Mouse (Mus musculus): ENCODE measurements around the gene Tceal8. TPM values are rescaled to one million over a fixed set of nuclear protein-coding genes. Genes with fewer than 3 reads are reported as not detected.
"Not testable (repeated sequence)": the region's sequence is repeated elsewhere in the genome, so short reads cannot be mapped to it uniquely, and the experiment has no call there.

The Tceal8 gene
- polyA plus RNA-seq, 1 experiment from 2014 or later: 189 TPM

GRCm38 (mm10) chrX:136180897-136181553 is 8.9 kb upstream of the Tceal8 start:
- no peak overlapping the region for H3K4me3 ChIP-seq (replicated peaks)
- H3K4me2 ChIP-seq: no peak overlapping the region
- WGBS: 26% methylated on average over 10 of the region's 11 CpGs
- peaks cover 18% of the 10 kb centered on the region; the same call in 1 of the 2 replicates for H3K27me3 ChIP-seq
- no peak for ATAC-seq (ENCODE audit: insufficient number of reproducible peaks, insufficient read depth, low FRiP score, low TSS enrichment, low read depth)
- H3K27ac ChIP-seq: no peak overlapping the region
- H3K4me1 ChIP-seq (replicated peaks): no peaks in the 10 kb centered on the region
- H3K9me3 ChIP-seq: no peaks in the 10 kb centered on the region
- H3K36me3 ChIP-seq: no peaks in the 10 kb centered on the region
- H3K9ac ChIP-seq (replicated peaks): no peak overlapping the region

GRCm38 (mm10) chrX:136172786-136173185 is 644 bp upstream of the Tceal8 start:
- Histone ChIP-seq H3K36me3 (peaks cover 4% of the 10 kb centered on the region; the same call in 1 of the 2 replicates), H3K9me3 (no peaks in the 10 kb centered on the region), H3K4me2 (peak overlapping the region; percentile 48), H3K9ac (replicated peaks) (no peak overlapping the region; the same call in 1 of the 2 replicates), H3K27me3 (peaks cover 15% of the 10 kb centered on the region), H3K4me1 (replicated peaks) (no peaks in the 10 kb centered on the region), H3K27ac (no peak overlapping the region; the same call in 1 of the 2 replicates), H3K4me3 (replicated peaks) (peak overlapping the region; percentile 55)
- 31% methylated on average over 10 of the region's 10 CpGs for WGBS
- ATAC-seq (ENCODE audit: insufficient number of reproducible peaks, insufficient read depth, low FRiP score, low TSS enrichment, low read depth): no peak

- ATAC-seq (ENCODE audit: insufficient number of reproducible peaks, insufficient read depth, low FRiP score, low TSS enrichment, low read depth): peak; percentile 71
- peak overlapping the region; percentile 78 for H3K9ac ChIP-seq (replicated peaks)
- 17% methylated on average over 24 of the region's 24 CpGs for WGBS
- H3K27me3 ChIP-seq: peaks cover 15% of the 10 kb centered on the region
- H3K4me3 ChIP-seq (replicated peaks): peak overlapping the region; percentile 55
- H3K4me1 ChIP-seq (replicated peaks): no peaks in the 10 kb centered on the region
- peak overlapping the region; percentile 86 for H3K27ac ChIP-seq
- H3K36me3 ChIP-seq: peaks cover 4% of the 10 kb centered on the region; the same call in 1 of the 2 replicates
- no peaks in the 10 kb centered on the region for H3K9me3 ChIP-seq
- peak overlapping the region; percentile 57 for H3K4me2 ChIP-seq
Measured at GRCm38 (mm10) chrX:136171189-136172117, 689 bp downstream of the Tceal8 start.

- Histone ChIP-seq H3K36me3 (peaks cover 4% of the 10 kb centered on the region; the same call in 1 of the 2 replicates), H3K4me1 (replicated peaks) (no peaks in the 10 kb centered on the region), H3K27ac (no peak overlapping the region), H3K4me3 (replicated peaks) (peak overlapping the region; percentile 55), H3K4me2 (peak overlapping the region; percentile 57), H3K9ac (replicated peaks) (peak overlapping the region; percentile 42; the same call in 1 of the 2 replicates), H3K27me3 (peaks cover 12% of the 10 kb centered on the region), H3K9me3 (no peaks in the 10 kb centered on the region)
- no peak for ATAC-seq (ENCODE audit: insufficient number of reproducible peaks, insufficient read depth, low FRiP score, low TSS enrichment, low read depth)
- WGBS: 65% methylated on average over 10 of the region's 10 CpGs
Measured at GRCm38 (mm10) chrX:136170625-136171024, 1.5 kb downstream of the Tceal8 start.

- 71% methylated on average over 7 of the region's 7 CpGs for WGBS
Measured at GRCm38 (mm10) chrX:136144195-136144594, 27.9 kb downstream of the Tceal8 start.

DNA sequence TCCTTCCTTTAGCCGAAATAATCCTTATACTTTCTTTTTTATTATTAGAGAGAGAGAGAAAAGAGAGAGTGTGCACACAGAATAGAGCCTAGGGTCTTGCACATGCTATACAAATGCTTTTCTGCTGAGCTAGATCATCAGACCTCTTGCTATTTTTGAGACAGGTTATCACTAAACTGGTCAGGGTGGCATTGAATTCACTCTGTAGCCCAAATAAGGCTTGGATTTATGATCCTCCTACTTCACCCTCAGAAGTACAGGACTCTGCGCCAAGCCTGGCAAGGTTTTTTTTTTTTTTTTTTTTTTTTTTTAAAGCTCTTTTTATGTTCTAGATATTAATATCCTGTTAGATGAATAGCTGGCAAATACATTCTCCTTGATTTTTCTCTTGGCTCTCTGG is 28.4 kb downstream of the Tceal8 start:
- Histone ChIP-seq H3K36me3 (no peaks in the 10 kb centered on the region), H3K4me3 (replicated peaks) (no peak overlapping the region)
- WGBS: 81% methylated on average over 2 of the region's 2 CpGs

More at GRCm38 (mm10) chrX:136144195-136144594, 27.9 kb downstream of the Tceal8 start:
- Histone ChIP-seq H3K27me3 (peaks cover 4% of the 10 kb centered on the region; the same call in 1 of the 2 replicates), H3K4me1 (replicated peaks) (no peaks in the 10 kb centered on the region), H3K27ac (no peak overlapping the region), H3K36me3 (no peaks in the 10 kb centered on the region), H3K9me3 (no peaks in the 10 kb centered on the region), H3K4me2 (no peak overlapping the region), H3K4me3 (replicated peaks) (no peak overlapping the region), H3K9ac (replicated peaks) (no peak overlapping the region)
- no peak for ATAC-seq (ENCODE audit: insufficient number of reproducible peaks, insufficient read depth, low FRiP score, low TSS enrichment, low read depth)

GRCm38 (mm10) chrX:136141385-136141784 is 30.8 kb downstream of the Tceal8 start:
- Histone ChIP-seq H3K9ac (replicated peaks) (no peak overlapping the region), H3K4me1 (replicated peaks) (no peaks in the 10 kb centered on the region), H3K36me3 (no peaks in the 10 kb centered on the region), H3K27me3 (no peaks in the 10 kb centered on the region), H3K4me3 (replicated peaks) (no peak overlapping the region), H3K4me2 (no peak overlapping the region), H3K9me3 (no peaks in the 10 kb centered on the region), H3K27ac (no peak overlapping the region)
- 84% methylated on average over 5 of the region's 5 CpGs for WGBS
- no peak for ATAC-seq (ENCODE audit: insufficient number of reproducible peaks, insufficient read depth, low FRiP score, low TSS enrichment, low read depth)

More for the DNA sequence above, 28.4 kb downstream of the Tceal8 start:
- Histone ChIP-seq H3K27ac (no peak overlapping the region), H3K4me1 (replicated peaks) (no peaks in the 10 kb centered on the region), H3K4me2 (no peak overlapping the region), H3K27me3 (peaks cover 4% of the 10 kb centered on the region; the same call in 1 of the 2 replicates), H3K9ac (replicated peaks) (no peak overlapping the region), H3K9me3 (no peaks in the 10 kb centered on the region)
- no peak for ATAC-seq (ENCODE audit: insufficient number of reproducible peaks, insufficient read depth, low FRiP score, low TSS enrichment, low read depth)

DNA sequence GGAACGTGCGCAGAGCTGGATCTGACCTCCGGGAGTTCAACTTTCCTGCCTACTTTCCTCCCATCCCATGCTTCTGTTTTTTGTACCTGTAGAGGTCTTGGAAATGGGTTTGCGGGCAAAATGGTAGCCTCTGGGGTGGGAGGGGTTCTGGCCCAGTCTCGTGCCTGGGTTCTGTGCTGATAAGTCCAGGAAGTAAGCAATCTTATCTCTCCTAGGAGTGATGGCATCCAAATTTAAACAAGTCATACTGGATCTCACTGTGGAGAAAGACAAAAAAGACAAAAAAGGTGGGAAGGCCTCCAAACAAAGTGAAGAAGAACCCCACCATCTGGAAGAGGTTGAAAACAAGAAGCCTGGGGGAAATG is 32.5 kb downstream of the Tceal8 start:
- not testable (repeated sequence) for H3K27me3 ChIP-seq; H3K9ac ChIP-seq (replicated peaks); ATAC-seq (ENCODE audit: insufficient number of reproducible peaks, insufficient read depth, low FRiP score, low TSS enrichment, low read depth); H3K27ac ChIP-seq; H3K9me3 ChIP-seq; H3K4me1 ChIP-seq (replicated peaks); H3K36me3 ChIP-seq
- WGBS: 30% methylated on average over 5 of the region's 5 CpGs
- Histone ChIP-seq H3K4me3 (replicated peaks) (peak overlapping the region; percentile 41), H3K4me2 (peak overlapping the region; percentile 56)

DNA sequence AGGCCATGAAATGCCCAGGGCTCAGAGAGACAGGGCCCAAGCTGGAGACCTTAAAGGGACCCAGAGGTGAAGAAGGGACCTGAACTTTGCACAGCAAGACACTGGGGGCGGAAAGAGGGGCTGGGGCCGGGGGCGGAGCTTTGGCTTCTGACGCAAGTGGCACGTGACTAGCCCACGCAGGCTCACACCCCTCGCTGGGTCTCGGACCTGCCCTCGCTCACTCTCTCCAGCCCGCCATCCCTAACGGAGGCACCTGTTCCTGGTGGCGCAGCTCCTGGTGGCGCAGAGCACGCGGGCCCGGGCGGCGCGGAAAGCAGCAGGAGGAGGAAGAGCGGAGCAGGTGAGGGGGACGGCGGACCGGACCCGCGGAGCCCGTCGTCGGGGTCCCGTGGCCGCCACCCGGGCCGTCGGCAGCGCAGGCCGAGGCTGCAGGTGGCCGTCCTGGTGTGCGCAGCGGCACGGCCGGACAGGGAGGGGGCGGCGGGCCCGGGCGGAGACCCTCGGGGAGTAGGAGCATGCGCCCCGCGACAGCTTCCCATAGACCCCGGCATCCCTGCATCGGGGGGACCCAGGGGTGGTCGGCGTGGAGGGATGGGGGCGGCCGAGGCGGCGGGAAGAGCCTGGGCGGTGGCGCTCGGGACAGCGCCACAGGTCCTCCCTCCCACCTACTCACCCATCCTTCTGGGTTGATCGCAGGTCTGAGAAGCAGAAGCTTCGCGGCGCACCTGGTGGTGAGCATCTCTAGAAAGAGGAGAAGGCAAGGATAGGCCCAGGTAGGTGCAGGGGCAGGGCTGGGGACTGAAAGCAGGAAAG is 33.1 kb downstream of the Tceal8 start, which contains the start of gene Bex4:
Bex4 (plus strand) TSS at position 170 of the 813 bp plus-strand sequence.
- H3K27me3 ChIP-seq; H3K4me1 ChIP-seq (replicated peaks); H3K9me3 ChIP-seq; H3K27ac ChIP-seq; H3K9ac ChIP-seq (replicated peaks); H3K36me3 ChIP-seq: not testable (repeated sequence)
- peak; percentile 78 for ATAC-seq (ENCODE audit: insufficient number of reproducible peaks, insufficient read depth, low FRiP score, low TSS enrichment, low read depth)
- peak within 1 kb of the TSS; percentile 41 for H3K4me3 ChIP-seq (replicated peaks)
- H3K4me2 ChIP-seq: peak within 1 kb of the TSS; percentile 56
- 33% methylated on average over 9 of the region's 64 CpGs for WGBS

DNA sequence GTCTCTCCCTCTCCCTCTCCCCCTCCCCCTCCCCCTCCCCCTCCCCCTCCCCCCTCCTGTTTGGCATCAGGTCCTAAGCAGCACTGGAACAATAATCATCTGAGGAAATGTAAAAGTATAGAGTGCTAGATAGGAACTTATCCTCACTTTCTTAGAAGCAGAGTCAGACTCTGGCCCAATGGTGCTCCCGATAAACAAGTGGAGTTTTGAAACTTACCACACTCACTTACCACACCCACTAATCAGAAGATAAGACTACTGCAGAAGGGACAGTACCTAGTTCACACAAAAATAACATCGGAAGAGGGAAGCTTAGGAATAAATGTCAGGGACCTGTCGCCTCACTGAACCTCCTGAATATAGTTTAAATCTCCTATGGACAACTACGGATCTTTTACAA is 36.6 kb downstream of the Tceal8 start:
- ATAC-seq (ENCODE audit: insufficient number of reproducible peaks, insufficient read depth, low FRiP score, low TSS enrichment, low read depth): no peak
- Histone ChIP-seq H3K9me3 (no peaks in the 10 kb centered on the region), H3K4me2 (no peak overlapping the region), H3K4me3 (replicated peaks) (no peak overlapping the region), H3K27ac (no peak overlapping the region), H3K27me3 (no peaks in the 10 kb centered on the region; the same call in 1 of the 2 replicates), H3K9ac (replicated peaks) (no peak overlapping the region), H3K4me1 (replicated peaks) (no peaks in the 10 kb centered on the region), H3K36me3 (no peaks in the 10 kb centered on the region)
- 87% methylated on average over 4 of the region's 4 CpGs for WGBS

DNA sequence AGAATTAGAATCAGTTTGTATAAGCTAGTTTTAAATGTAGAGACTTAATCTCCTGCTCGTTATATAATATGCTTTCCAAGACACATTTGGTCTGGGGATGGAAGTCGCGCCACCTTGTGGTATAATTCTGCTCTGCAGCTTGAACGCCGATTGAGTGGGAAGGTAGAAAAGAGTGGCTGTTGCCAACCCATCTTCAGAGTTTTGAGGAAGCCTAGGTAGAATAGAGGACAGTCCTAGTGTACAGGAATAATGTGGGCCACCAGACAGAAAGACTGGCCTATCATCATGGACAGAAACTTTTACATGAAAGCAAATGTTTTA is 44.4 kb downstream of the Tceal8 start:
- Histone ChIP-seq H3K4me3 (replicated peaks) (no peak overlapping the region), H3K9me3 (no peaks in the 10 kb centered on the region), H3K27me3 (no peaks in the 10 kb centered on the region), H3K27ac (no peak overlapping the region), H3K4me2 (no peak overlapping the region), H3K4me1 (replicated peaks) (no peaks in the 10 kb centered on the region), H3K36me3 (no peaks in the 10 kb centered on the region), H3K9ac (replicated peaks) (no peak overlapping the region)
- ATAC-seq (ENCODE audit: insufficient number of reproducible peaks, insufficient read depth, low FRiP score, low TSS enrichment, low read depth): no peak
- WGBS: 16% methylated on average over 5 of the region's 5 CpGs
